Mouse (Mus musculus): ENCODE measurements around the gene Fn1. TPM values are rescaled to one million over a fixed set of nuclear protein-coding genes. Genes with fewer than 3 reads are reported as not detected.
A peak's percentile ranks its signal among the peaks of the same experiment; 100 is the strongest.

The Fn1 gene
- total RNA-seq, 2 experiments from 2014 or later, result 658 to 717 TPM

DNA sequence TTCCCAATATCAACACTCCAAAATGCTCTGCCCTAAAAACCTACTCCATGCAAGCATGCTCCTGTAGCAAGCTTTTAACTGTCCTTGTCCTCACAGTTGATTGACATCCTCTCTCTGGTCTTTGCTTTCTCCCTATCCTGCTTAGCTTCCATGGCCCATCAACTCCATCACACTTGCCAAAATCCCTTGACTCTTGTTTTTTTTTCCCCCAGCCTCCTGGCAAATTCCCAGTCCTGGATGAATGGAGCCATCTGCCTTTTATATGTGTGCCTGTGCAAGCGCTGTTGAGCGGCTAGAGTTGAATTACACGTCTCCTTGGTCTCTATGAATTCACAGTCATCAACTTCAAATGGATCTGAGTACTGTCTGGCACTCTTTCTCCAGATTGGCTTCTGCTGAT is 112.6 kb downstream of the Fn1 start:
- DNase-seq (ENCODE audit: low spot score in 2 of 2), result peak in 1 of 2 experiments; percentile 31

DNA sequence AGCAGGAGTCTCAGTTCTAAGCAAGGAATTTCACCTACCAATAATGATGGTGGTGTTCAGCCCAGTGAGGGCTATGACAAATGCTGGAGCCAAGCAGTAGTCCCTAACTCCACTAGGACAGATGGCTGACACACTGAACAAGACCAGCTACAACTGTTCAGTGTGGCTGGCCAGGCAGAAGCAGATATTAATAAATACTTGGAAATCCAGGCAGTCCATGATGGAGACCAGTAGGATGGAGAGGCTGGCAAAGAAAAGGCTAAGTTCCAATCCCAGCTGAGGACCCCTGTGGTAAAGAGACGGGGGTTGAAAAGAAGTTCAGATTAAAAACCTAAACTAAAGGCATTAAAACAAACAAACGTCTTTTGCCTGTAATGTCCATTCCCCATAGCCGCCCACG is 113.4 kb downstream of the Fn1 start:
- no peak for DNase-seq (ENCODE audit: low spot score in 2 of 2)

Other genes starting within 250 kb of the Fn1 start
- under 1 TPM; 0.05 to 0.07 TPM for gene Abca12, start 238.3 kb downstream of the Fn1 start, total RNA-seq (2021)
- gene Atic, start 96.0 kb downstream of the Fn1 start, total RNA-seq (2021), result 10 to 100 TPM; 33.3 to 35.5 TPM

All from gastrocnemius, postnatal 4 days (tissue).